In genomic region chr4:126103590-126104068, GRCm38 (mm10) we compare ENCODE assay signal across 8 mouse cellular contexts. TPM values are rescaled to one million over a fixed set of nuclear protein-coding genes. Genes with fewer than 3 reads are reported as not detected.
DNase-seq lines count a peak whose midpoint lies in the region; ATAC-seq lines count a peak whose summit lies in the region.

TSS of gene Stk40 (plus strand) at chr4:126103957.

- 0 out of 2 replicates have a peak, but pooled peaks cover 3% of the 10 kb centered on the region for H3K36me3 ChIP-seq in forebrain, embryonic 14.5 days (ENCODE audit: control insufficient read depth, insufficient read depth, low read length)
- H3K36me3 ChIP-seq in neural tube, embryonic 15.5 days, result no peaks in the 10 kb centered on the region

- WGBS in forebrain, embryonic 14.5 days, result under 1% methylated on average over 34 of the region's 34 CpGs
- WGBS in neural tube, embryonic 15.5 days, result 0% methylated on average over 30 of the region's 34 CpGs

- no peaks in the 10 kb centered on the region for H3K27me3 ChIP-seq in forebrain, embryonic 14.5 days (replicated peaks; ENCODE audit: control insufficient read depth, insufficient read depth, low read length)
- H3K27me3 ChIP-seq in neural tube, embryonic 15.5 days (replicated peaks), result no peaks in the 10 kb centered on the region

- intact Hi-C loops in heart, postnatal 14 days (cut with DNase I), result no loop called here

- H3K9ac ChIP-seq in forebrain, embryonic 14.5 days (ENCODE audit: low read length), result peak within 1 kb of the TSS; percentile 86
- peak within 1 kb of the TSS; percentile 82 for H3K9ac ChIP-seq in neural tube, embryonic 15.5 days (replicated peaks)

- peaks cover 27% of the 10 kb centered on the region for H3K4me1 ChIP-seq in forebrain, embryonic 14.5 days (ENCODE audit: control insufficient read depth, insufficient read depth, low read length)
- peaks cover 58% of the 10 kb centered on the region for H3K4me1 ChIP-seq in neural tube, embryonic 15.5 days

- peak within 1 kb of the TSS; percentile 95 for H3K4me2 ChIP-seq in forebrain, embryonic 14.5 days (ENCODE audit: low read length)
- H3K4me2 ChIP-seq in neural tube, embryonic 15.5 days, result peak within 1 kb of the TSS; percentile 96

- H3K9me3 ChIP-seq in forebrain, embryonic 14.5 days (replicated peaks; ENCODE audit: control insufficient read depth, low read length), result no peaks in the 10 kb centered on the region
- H3K9me3 ChIP-seq in neural tube, embryonic 15.5 days (replicated peaks), result no peaks in the 10 kb centered on the region

- H3K4me3 ChIP-seq in forebrain, embryonic 14.5 days (ENCODE audit: low read depth, low read length), result peak within 1 kb of the TSS; percentile 90
- peak within 1 kb of the TSS; percentile 81 for H3K4me3 ChIP-seq in neural tube, embryonic 15.5 days (replicated peaks)

- peak; percentile 98 for DNase-seq in ES-CJ7 (ENCODE audit: low read depth, low spot score)
- DNase-seq in cerebellum, adult 11 months, result peak; percentile 94
- DNase-seq in forebrain, embryonic 14.5 days (ENCODE audit: low spot score), result peak; percentile 99
- DNase-seq in heart, postnatal 14 days, result peak; percentile 95 to 97
- peak; percentile 96 for DNase-seq in layer of hippocampus, adult 11-12 months (ENCODE audit: low spot score)
- peak; percentile 95 to 97 for DNase-seq in lung, adult 18-20 months
- peak; percentile 96 for DNase-seq in testis, postnatal 14 days (ENCODE audit: low spot score)

- peak within 1 kb of the TSS; percentile 75 for H3K27ac ChIP-seq in forebrain, embryonic 14.5 days (ENCODE audit: low read depth, low read length)
- peak within 1 kb of the TSS; percentile 89 for H3K27ac ChIP-seq in neural tube, embryonic 15.5 days (replicated peaks)

- ATAC-seq in forebrain, embryonic 14.5 days, result peak; percentile 98
- peak; percentile 97 for ATAC-seq in neural tube, embryonic 15.5 days (ENCODE audit: low FRiP score)

RNA-seq across cellular contexts. Expression of gene Stk40, which starts in this region (rescaled TPM):
- 22.2 and 25.1 TPM in 2 replicates for polyA plus RNA-seq in forebrain, embryonic 14.5 days (2014; fragmentation: Nextera tagmentation; extraction: Ambion mirVana)
- total RNA-seq in heart, postnatal 14 days (2021), result 10 to 100 TPM; 28.0 to 29.5 TPM
- 28.1 and 29.9 TPM in 2 replicates for polyA plus RNA-seq in neural tube, embryonic 15.5 days (2015; fragmentation: Nextera tagmentation; extraction: Ambion mirVana)

Comparison
In these comparisons a context has a peak if more than half of its experiments do, and no peak if none do; other contexts are left out.
1. Peak in every context shown above with its lines: DNase-seq, ATAC-seq, H3K4me3 ChIP-seq and H3K27ac ChIP-seq.